Mouse (Mus musculus) intestine, postnatal 0 days (tissue): ENCODE measurements at regions not wholly inside any gene's neighbourhood (a gene's known extent, or its start where the extent isn't known, plus 50 kb on each side); places are given as distances from the start of the nearest gene placed in this dataset.

Source experiments
- ATAC-seq: fragments of 200-750 bp; cut with Nextera tagmentation; 2 replicates; pipeline ENCODE4 v1.8.0; 2017; ENCODE audit warnings: mild to moderate bottlenecking, moderate TSS enrichment, moderate library complexity
- H3K27ac ChIP-seq: fragments of 300-500 bp; sonication (generic); 2 replicates; pipeline ENCODE4 v1.5.1; 2014; ENCODE audit warnings: mild to moderate bottlenecking, low read depth, low read length, moderate library complexity
- H3K27me3 ChIP-seq: fragments of 300-500 bp; sonication (generic); replicated peaks from 2 replicates; pipeline ENCODE4 v1.6.1; 2014; ENCODE audit warnings: low read length, mixed read lengths; ENCODE audit not compliant: control insufficient read depth, insufficient read depth
- H3K36me3 ChIP-seq: fragments of 300-500 bp; sonication (generic); 2 replicates; pipeline ENCODE4 v1.6.1; 2014; ENCODE audit warnings: mild to moderate bottlenecking, moderate library complexity; ENCODE audit not compliant: control insufficient read depth, insufficient read depth
- H3K4me1 ChIP-seq: fragments of 300-500 bp; sonication (generic); replicated peaks from 2 replicates; pipeline ENCODE4 v1.6.1; 2014; ENCODE audit warnings: antibody characterized with exemption, low read length, mixed read lengths; ENCODE audit not compliant: control insufficient read depth, insufficient read depth
- H3K4me2 ChIP-seq: fragments of 300-500 bp; sonication (generic); replicated peaks from 2 replicates; pipeline ENCODE4 v1.6.1; 2014; ENCODE audit warnings: low read depth, mild to moderate bottlenecking, moderate library complexity
- H3K4me3 ChIP-seq: fragments of 300-500 bp; sonication (generic); 2 replicates; pipeline ENCODE4 v1.5.1; 2014; ENCODE audit warnings: low read depth, low read length
- H3K9ac ChIP-seq: fragments of 300-500 bp; sonication (generic); 2 replicates; pipeline ENCODE4 v1.6.1; 2014; ENCODE audit warnings: mild to moderate bottlenecking, low read depth, low read length
- H3K9me3 ChIP-seq: fragments of 300-500 bp; sonication (generic); 2 replicates; pipeline ENCODE4 v1.6.1; 2016; ENCODE audit warnings: mixed run types; ENCODE audit not compliant: control insufficient read depth
- CTCF ChIP-seq: sonication (generic); IDR thresholded peaks from 2 replicates; pipeline ENCODE4 v1.5.1; 2016; ENCODE audit warnings: low read depth, mild to moderate bottlenecking, control low read depth, antibody characterized with exemption, moderate library complexity
- WGBS: fragments of 180-500 bp; shearing (Covaris S2); extraction: QIAGEN DNeasy Blood & Tissue Kit; methylation state at CpG from one replicate; pipeline ENCODE4 v1.1.7; 2014; 5-methylcytosine and 5-hydroxymethylcytosine counted together

GRCm38 (mm10) chr3:117120086-117121055, 151.6 kb upstream of the Palmd start:
- no peaks in the 10 kb centered on the region for H3K9me3 ChIP-seq
- no peaks in the 10 kb centered on the region for H3K27me3 ChIP-seq
- no peaks in the 10 kb centered on the region for H3K36me3 ChIP-seq
- no peak overlapping the region for H3K9ac ChIP-seq
- H3K4me2 ChIP-seq = no peak overlapping the region
- H3K4me3 ChIP-seq = no peak overlapping the region
- no peak for ATAC-seq
- WGBS = 61% methylated on average over 13 of the region's 13 CpGs
- H3K27ac ChIP-seq = no peak overlapping the region
- H3K4me1 ChIP-seq = no peaks in the 10 kb centered on the region
- peak; percentile 82 for TF ChIP-seq CTCF

DNA sequence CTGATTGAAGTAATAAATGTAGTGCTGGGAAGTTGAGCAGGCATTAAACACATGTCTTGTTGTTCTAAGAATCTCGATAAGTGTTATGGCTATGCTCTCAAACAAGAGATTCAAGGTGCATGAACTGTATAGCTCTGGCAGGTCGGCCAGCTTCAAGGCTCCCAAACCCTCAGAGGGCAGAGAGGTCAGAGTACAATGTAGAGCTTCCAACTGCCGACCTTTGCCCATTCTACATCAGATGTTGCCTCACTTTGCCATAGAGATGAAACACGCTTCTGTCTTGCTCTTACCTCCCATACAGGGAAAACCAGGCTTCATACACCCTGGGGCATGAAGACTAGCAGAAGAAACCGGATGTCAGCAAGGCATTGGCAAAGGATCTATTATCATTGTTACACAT, 150.8 kb upstream of the Palmd start:
- peak; percentile 22; the same call in 1 of the 2 replicates for ATAC-seq
- Histone ChIP-seq H3K27ac (no peak overlapping the region), H3K4me1 (no peaks in the 10 kb centered on the region), H3K27me3 (no peaks in the 10 kb centered on the region), H3K9ac (no peak overlapping the region), H3K4me2 (no peak overlapping the region), H3K9me3 (no peaks in the 10 kb centered on the region), H3K4me3 (no peak overlapping the region), H3K36me3 (no peaks in the 10 kb centered on the region)
- TF ChIP-seq CTCF = no peak
- WGBS = 51% methylated on average over 5 of the region's 5 CpGs

DNA sequence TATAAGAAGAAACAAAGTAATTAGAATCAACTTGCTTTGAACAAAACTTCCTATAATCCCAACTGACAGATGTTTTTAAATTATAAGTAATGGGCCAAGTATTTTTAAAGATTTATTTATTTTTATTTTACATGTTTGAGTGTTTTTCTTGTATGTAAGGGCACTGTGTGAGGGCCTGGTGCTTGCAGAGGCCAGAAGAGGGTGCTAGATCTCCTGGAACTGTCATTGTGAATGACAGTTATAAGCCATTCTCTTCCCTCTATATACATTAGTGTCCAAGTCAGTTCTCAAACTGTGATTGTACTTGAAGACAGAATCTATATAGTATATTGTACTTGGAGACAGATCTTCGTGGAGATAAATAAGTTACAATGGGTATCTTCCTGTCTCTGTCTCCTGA, 149.1 kb upstream of the Palmd start:
- H3K9ac ChIP-seq = no peak overlapping the region
- TF ChIP-seq CTCF = peak; percentile 38; the same call in 1 of the 2 replicates
- no peaks in the 10 kb centered on the region for H3K4me1 ChIP-seq
- no peaks in the 10 kb centered on the region for H3K27me3 ChIP-seq
- no peaks in the 10 kb centered on the region for H3K36me3 ChIP-seq
- H3K4me3 ChIP-seq = no peak overlapping the region
- H3K9me3 ChIP-seq = no peaks in the 10 kb centered on the region
- H3K4me2 ChIP-seq = no peak overlapping the region
- WGBS = 43% methylated on average over 1 of the region's 1 CpGs
- H3K27ac ChIP-seq = no peak overlapping the region
- no peak for ATAC-seq

GRCm38 (mm10) chr3:117116210-117116609, 147.4 kb upstream of the Palmd start:
- TF ChIP-seq CTCF = no peak
- Histone ChIP-seq H3K9ac (no peak overlapping the region), H3K27ac (no peak overlapping the region), H3K4me1 (no peaks in the 10 kb centered on the region), H3K4me2 (no peak overlapping the region), H3K4me3 (no peak overlapping the region), H3K9me3 (no peaks in the 10 kb centered on the region), H3K27me3 (no peaks in the 10 kb centered on the region), H3K36me3 (no peaks in the 10 kb centered on the region)
- no peak for ATAC-seq
- 92% methylated on average over 2 of the region's 2 CpGs for WGBS

DNA sequence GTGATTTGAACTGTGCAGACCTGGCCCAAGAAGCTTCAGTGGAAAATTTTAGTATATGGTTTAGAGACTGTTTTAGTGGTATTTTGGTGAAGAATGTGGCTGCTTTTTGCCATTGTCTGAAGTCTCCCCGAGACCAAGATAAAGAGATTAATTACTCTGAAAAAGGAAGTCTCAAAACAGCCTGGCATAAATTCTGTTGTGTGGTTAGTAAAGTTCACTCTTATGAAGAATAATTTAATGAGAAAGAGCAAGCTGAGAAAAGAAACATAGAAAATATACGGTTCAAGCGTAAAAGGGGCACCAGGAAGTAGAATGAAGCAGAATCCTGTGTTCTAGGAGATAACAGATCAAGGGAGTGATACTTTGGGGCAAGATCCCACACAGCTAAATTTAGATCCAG, 144.0 kb upstream of the Palmd start:
- no peak overlapping the region for H3K4me2 ChIP-seq
- TF ChIP-seq CTCF = no peak
- H3K27ac ChIP-seq = no peak overlapping the region
- ATAC-seq = no peak
- no peak overlapping the region for H3K9ac ChIP-seq
- no peaks in the 10 kb centered on the region for H3K9me3 ChIP-seq
- WGBS = 77% methylated on average over 3 of the region's 3 CpGs
- H3K36me3 ChIP-seq = no peaks in the 10 kb centered on the region
- no peaks in the 10 kb centered on the region for H3K4me1 ChIP-seq
- H3K4me3 ChIP-seq = no peak overlapping the region
- H3K27me3 ChIP-seq = no peaks in the 10 kb centered on the region

- 89% methylated on average over 4 of the region's 4 CpGs for WGBS
- no peaks in the 10 kb centered on the region for H3K36me3 ChIP-seq
- H3K9me3 ChIP-seq = no peaks in the 10 kb centered on the region
- no peaks in the 10 kb centered on the region for H3K4me1 ChIP-seq
- TF ChIP-seq CTCF = no peak
- no peak overlapping the region for H3K27ac ChIP-seq
- ATAC-seq = no peak
- no peaks in the 10 kb centered on the region for H3K27me3 ChIP-seq
- no peak overlapping the region for H3K4me2 ChIP-seq
- H3K4me3 ChIP-seq = no peak overlapping the region
- H3K9ac ChIP-seq = no peak overlapping the region
Measured at GRCm38 (mm10) chr3:117112304-117112703, 143.5 kb upstream of the Palmd start.
